Mouse (Mus musculus): ENCODE results near the gene Tnnt3. TPM values are rescaled to one million over a fixed set of nuclear protein-coding genes. Genes with fewer than 3 reads are reported as not detected.

Gene Tnnt3
- total RNA-seq (2023) = 10 to 100 TPM; 27.2 to 28.5 TPM

DNA sequence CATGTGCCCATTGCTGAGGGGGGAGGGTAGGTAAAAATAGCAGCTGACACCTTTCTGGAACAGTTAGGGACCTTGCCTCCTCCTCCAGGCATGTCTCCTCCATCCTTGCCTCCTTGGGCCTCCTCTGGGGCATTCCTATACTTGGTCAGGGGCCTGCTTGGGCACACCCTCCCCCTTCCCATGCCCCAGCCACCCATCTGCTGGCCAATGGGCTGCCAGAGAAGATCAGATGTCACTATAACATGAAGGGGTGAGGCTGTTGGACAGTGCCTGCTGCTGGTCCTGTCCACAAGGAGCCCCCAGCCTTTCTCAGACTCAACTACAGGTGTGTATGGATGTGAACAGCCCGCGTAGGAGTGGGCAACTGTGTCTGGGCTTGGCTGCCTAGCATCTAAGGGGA is at the start of gene Tnnt3:
Tnnt3 (plus strand) TSS at position 262 of the 400 bp plus-strand sequence.

DNA sequence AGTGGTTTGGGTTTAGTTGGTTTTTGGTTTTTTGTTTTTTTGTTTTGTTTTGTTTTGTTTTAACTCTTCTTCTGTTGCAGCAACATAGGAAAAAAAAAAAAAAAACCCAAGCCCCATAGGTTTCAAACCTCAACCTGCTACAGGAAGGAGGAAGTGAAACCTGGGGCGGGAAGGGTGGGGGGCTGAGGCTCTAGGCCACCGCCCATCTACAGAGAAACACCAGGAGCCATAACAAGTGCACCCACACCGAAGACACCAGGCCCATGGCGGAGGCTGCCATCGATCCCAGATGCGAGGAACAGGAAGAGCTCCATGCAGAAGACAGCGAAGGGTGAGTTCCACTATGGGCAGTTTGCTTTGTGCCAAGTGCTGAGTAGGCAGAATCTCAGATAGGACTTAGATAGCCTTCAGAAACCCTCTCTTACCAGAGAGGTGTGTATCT is 38.0 kb upstream of the Tnnt3 start, which contains the start of gene Lsp1:
Lsp1 (plus strand) TSS at position 174 of the 442 bp plus-strand sequence.

DNA sequence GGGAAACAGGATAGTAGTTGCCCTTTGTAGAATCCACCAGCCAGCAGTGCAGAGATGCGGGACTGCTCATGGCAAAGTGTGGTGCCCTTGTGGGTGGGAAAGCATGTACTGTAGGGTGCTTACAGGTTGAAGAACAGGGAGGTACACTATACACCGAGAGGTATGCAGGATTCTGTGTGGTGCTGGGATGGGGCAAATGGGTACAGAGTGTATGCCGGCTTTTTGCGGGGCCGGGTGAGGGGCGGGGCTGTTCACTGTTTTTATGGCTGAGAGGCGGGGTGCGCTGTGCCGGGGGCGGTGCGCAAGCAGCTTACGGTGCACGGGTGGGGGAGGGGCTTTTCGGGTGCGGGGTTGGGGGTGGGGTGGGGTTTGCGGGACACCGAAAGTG is 34.0 kb downstream of the Tnnt3 start, which contains the start of gene Mrpl23:
Mrpl23 (plus strand) TSS at position 16 of the 388 bp plus-strand sequence.

Other genes starting within 250 kb of the Tnnt3 start
- gene Gm2431, start 240.5 kb upstream of the Tnnt3 start, total RNA-seq (2023) = not detected
- not detected for gene Gm4559, start 224.5 kb upstream of the Tnnt3 start, total RNA-seq (2023)
- not detected for gene Krtap5-1, start 201.7 kb upstream of the Tnnt3 start, total RNA-seq (2023)
- gene Krtap5-4, start 195.3 kb upstream of the Tnnt3 start, total RNA-seq (2023) = not detected
- 10 to 100 TPM; 17.0 to 21.9 TPM for gene Ifitm10, start 125.1 kb upstream of the Tnnt3 start, total RNA-seq (2023)
- gene Gm49369, start 116.2 kb upstream of the Tnnt3 start, total RNA-seq (2023) = 10 to 100 TPM in 1 of 2 experiments, 1 to 10 TPM in 1; 2.6 to 11.5 TPM
- 100 to 1,000 TPM; 244 to 275 TPM for gene Ctsd, start 110.8 kb upstream of the Tnnt3 start, total RNA-seq (2023)
- gene Syt8, start 64.0 kb upstream of the Tnnt3 start, total RNA-seq (2023) = not detected
- not detected for gene Tnni2, start 57.0 kb upstream of the Tnnt3 start, total RNA-seq (2023)
- 100 to 1,000 TPM; 658 to 692 TPM for gene Lsp1, start 38.0 kb upstream of the Tnnt3 start, total RNA-seq (2023)
- 10 to 100 TPM; 13.4 to 14.1 TPM for gene Mrpl23, start 33.9 kb downstream of the Tnnt3 start, total RNA-seq (2023)
- gene Igf2, start 168.0 kb downstream of the Tnnt3 start, total RNA-seq (2023) = 1 to 10 TPM in 1 of 2 experiments, under 1 TPM in 1; 0.38 to 1.2 TPM
- gene Gm49394, start 171.1 kb downstream of the Tnnt3 start, total RNA-seq (2023) = not detected
- not detected for gene Ins2, start 244.5 kb downstream of the Tnnt3 start, total RNA-seq (2023)